Mouse (Mus musculus) urinary bladder, postnatal 25 days (tissue): Measurements from ENCODE around the gene Elmo1.

ENCODE experiments used
- DNase-seq: peaks from one replicate; pipeline ENCODE4 v3.0.0; 2022; ENCODE audit warnings: low spot score

Elmo1 gene

GRCm38 (mm10) chr13:20320232-20320631 lies 229.8 kb downstream of the Elmo1 start:
- no peak for DNase-seq

GRCm38 (mm10) chr13:20323478-20323877 lies 233.1 kb downstream of the Elmo1 start:
- DNase-seq, result no peak

- DNase-seq, result no peak
These were observed 236.7 kb downstream of the Elmo1 start for GRCm38 (mm10) chr13:20327064-20327463.

- DNase-seq, result no peak
These were observed 237.6 kb downstream of the Elmo1 start for GRCm38 (mm10) chr13:20327975-20328374.

- DNase-seq, result no peak
These were observed 238.3 kb downstream of the Elmo1 start for GRCm38 (mm10) chr13:20328672-20329071.

- DNase-seq, result no peak
These were observed 240.6 kb downstream of the Elmo1 start for GRCm38 (mm10) chr13:20330954-20331353.

GRCm38 (mm10) chr13:20335051-20335888 lies 244.9 kb downstream of the Elmo1 start:
- DNase-seq, result no peak

GRCm38 (mm10) chr13:20335889-20336497 lies 245.6 kb downstream of the Elmo1 start:
- no peak for DNase-seq

- no peak for DNase-seq
These were observed 252.5 kb downstream of the Elmo1 start for GRCm38 (mm10) chr13:20342881-20343280.

- DNase-seq, result no peak
These were observed 259.4 kb downstream of the Elmo1 start for GRCm38 (mm10) chr13:20349754-20350153.

GRCm38 (mm10) chr13:20352631-20353030 lies 262.2 kb downstream of the Elmo1 start:
- no peak for DNase-seq

GRCm38 (mm10) chr13:20353862-20354603 lies 263.6 kb downstream of the Elmo1 start:
- DNase-seq, result no peak

- DNase-seq, result no peak
These were observed 264.2 kb downstream of the Elmo1 start for GRCm38 (mm10) chr13:20354604-20354999.

- DNase-seq, result no peak
These were observed 272.1 kb downstream of the Elmo1 start for GRCm38 (mm10) chr13:20362541-20362940.

GRCm38 (mm10) chr13:20365828-20366593 lies 275.6 kb downstream of the Elmo1 start:
- no peak for DNase-seq

GRCm38 (mm10) chr13:20370036-20370802 lies 279.8 kb downstream of the Elmo1 start:
- DNase-seq, result no peak

- DNase-seq, result no peak
These were observed 281.1 kb downstream of the Elmo1 start for GRCm38 (mm10) chr13:20371501-20371900.

- DNase-seq, result no peak
These were observed 281.9 kb downstream of the Elmo1 start for GRCm38 (mm10) chr13:20372335-20372734.

- no peak for DNase-seq
These were observed 288.5 kb downstream of the Elmo1 start for GRCm38 (mm10) chr13:20378869-20379268.

GRCm38 (mm10) chr13:20383875-20384274 lies 293.5 kb downstream of the Elmo1 start:
- no peak for DNase-seq

GRCm38 (mm10) chr13:20384846-20385245 lies 294.4 kb downstream of the Elmo1 start:
- DNase-seq, result no peak
